Mouse (Mus musculus) brain, embryonic 14.5 days (tissue): Measurements from ENCODE around the gene Zfp385b. TPM values are rescaled to one million over a fixed set of nuclear protein-coding genes. Genes with fewer than 3 reads are reported as not detected.

Experiments
- DNase-seq: peaks from one replicate; pipeline ENCODE4 v3.0.0-alpha.2; 2011; ENCODE audit warnings: low read depth
- CTCF ChIP-seq: fragments of 200-500 bp; IDR thresholded peaks from 2 replicates; pipeline ENCODE4 v1.5.1; 2012; ENCODE audit warnings: inconsistent platforms, mild to moderate bottlenecking, moderate library complexity, borderline replicate concordance; ENCODE audit not compliant: insufficient read depth, insufficient read length; ENCODE audit errors: extremely low read depth
- POLR2A ChIP-seq: fragments of 200-500 bp; IDR thresholded peaks from 2 replicates; pipeline ENCODE4 v1.6.1; 2012; ENCODE audit warnings: mild to moderate bottlenecking, inconsistent platforms, borderline replicate concordance; ENCODE audit not compliant: poor library complexity, insufficient read depth, insufficient read length, severe bottlenecking; ENCODE audit errors: extremely low read depth
- polyA plus RNA-seq: library from polyadenylated mRNA; depleted of rRNA; stranded (reverse); fragments of >200 nt; gene quantifications from 2 replicates; pipeline ENCODE4 v1.2.3, GENCODE M21; 2012

Gene Zfp385b
- polyA plus RNA-seq, 1 experiment = 13.8 TPM

GRCm38 (mm10) chr2:77502458-77502857 lies 317.0 kb downstream of the Zfp385b start:
- DNase-seq = peak; percentile 51
- TF ChIP-seq CTCF (no peak), POLR2A (no peak)

GRCm38 (mm10) chr2:77500480-77500879 lies 319.0 kb downstream of the Zfp385b start:
- TF ChIP-seq CTCF (no peak), POLR2A (no peak)
- DNase-seq = no peak

DNA sequence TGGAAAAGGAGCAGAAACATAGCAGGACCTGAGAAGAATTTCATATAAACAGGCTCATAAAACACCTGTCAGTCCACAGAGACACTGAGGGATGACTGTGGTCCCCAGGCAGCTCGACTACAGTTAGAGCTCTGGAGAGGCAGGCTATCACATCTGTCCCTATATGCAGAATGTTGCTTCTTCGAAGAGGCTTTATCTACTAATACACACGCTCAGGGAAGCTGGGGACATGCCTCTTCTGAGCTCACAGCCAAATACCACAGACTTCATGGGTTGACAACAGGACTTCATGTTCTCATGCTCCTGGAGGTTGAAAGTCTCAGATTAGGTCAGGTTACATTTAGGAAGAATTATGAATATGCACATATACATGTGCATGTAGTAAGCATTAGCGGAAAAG lies 321.1 kb downstream of the Zfp385b start:
- no peak for DNase-seq
- no peak for TF ChIP-seq CTCF
- TF ChIP-seq POLR2A = no peak

DNA sequence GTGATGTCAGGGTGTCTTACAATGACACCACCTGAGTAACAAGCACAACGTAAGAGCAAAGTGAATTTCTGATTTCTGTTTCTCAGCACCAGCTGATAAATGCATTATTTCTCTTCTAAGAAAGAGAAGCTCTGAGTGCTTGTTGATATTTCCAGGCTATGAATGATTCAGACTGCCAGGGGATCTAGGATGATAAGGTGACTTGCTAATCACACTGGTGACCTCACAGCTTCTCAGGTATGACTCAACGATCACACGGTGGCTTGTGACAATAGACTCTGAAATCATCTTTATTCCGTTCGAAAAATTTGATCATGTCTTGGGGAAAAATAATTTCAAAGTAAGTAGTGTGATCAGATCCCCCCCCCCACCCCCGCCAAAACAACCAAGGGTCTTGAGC lies 321.5 kb downstream of the Zfp385b start:
- DNase-seq = no peak
- TF ChIP-seq CTCF = no peak
- TF ChIP-seq POLR2A = no peak

DNA sequence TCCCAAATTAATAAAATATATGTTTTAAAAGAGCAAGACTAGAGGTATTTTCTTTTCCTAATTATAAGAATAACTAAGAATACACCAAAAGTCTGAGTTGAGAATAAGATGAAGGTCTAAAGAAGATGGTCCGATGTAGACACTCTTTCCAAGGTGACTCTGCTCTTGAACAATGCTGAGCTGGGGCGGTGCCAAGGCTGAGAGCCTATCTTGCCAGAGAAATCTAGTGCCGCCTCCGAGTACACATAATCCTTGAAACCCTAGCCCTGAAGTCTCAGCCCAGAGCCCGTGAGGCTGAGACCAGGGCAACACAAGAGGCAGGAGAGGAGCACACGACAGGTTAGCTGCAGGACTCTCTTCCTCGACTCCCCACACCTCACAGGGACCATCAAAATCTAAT lies 323.4 kb downstream of the Zfp385b start:
- TF ChIP-seq POLR2A = no peak
- no peak for TF ChIP-seq CTCF
- no peak for DNase-seq

DNA sequence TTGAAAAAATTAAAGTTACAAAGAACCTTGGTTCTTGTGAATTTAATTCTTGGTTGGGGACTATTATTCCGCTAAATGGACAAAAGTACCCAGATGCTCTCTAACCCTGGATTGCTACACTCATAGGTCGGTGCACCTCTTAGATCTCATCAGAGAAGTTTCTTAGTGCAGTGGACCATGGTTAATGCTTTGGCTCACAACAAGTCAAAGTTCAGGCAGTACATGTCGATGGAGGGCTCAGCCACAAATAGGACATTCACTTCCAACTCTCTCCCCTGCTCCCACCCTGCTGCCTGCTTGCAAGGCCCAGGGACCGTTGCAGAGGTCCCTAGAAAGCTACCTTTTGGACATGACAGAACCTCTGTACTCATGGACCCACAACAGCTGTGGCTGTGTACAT lies 324.1 kb downstream of the Zfp385b start:
- TF ChIP-seq POLR2A = no peak
- TF ChIP-seq CTCF = no peak
- no peak for DNase-seq

- TF ChIP-seq CTCF (no peak), POLR2A (no peak)
Measured at GRCm38 (mm10) chr2:77493695-77494094, 325.7 kb downstream of the Zfp385b start.

DNA sequence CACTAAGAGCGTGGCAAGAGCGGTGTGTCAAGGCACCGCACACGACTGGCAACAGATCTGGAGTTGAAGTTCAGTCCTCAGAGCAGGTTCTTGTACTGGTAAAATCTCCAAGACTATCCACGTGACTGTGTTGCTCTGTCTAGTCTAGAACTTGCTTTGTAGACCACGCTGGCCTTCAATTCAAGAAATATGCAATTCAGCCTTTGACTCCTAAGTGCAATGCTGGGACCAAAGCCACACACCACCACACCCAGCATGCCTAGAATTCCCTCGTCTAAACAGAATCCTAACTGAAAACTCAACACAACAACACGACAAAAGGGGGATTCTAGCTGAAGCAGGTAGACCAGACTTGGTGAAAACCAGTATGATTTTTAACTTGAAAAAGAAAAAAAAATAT lies 332.3 kb downstream of the Zfp385b start:
- DNase-seq = no peak
- TF ChIP-seq POLR2A = no peak
- TF ChIP-seq CTCF = no peak

More at GRCm38 (mm10) chr2:77493695-77494094, 325.7 kb downstream of the Zfp385b start:
- no peak for DNase-seq

- DNase-seq = no peak
- TF ChIP-seq POLR2A (no peak), CTCF (no peak)
Measured at GRCm38 (mm10) chr2:77481274-77481673, 338.2 kb downstream of the Zfp385b start.

GRCm38 (mm10) chr2:77477536-77477935 lies 341.9 kb downstream of the Zfp385b start:
- DNase-seq = no peak

DNA sequence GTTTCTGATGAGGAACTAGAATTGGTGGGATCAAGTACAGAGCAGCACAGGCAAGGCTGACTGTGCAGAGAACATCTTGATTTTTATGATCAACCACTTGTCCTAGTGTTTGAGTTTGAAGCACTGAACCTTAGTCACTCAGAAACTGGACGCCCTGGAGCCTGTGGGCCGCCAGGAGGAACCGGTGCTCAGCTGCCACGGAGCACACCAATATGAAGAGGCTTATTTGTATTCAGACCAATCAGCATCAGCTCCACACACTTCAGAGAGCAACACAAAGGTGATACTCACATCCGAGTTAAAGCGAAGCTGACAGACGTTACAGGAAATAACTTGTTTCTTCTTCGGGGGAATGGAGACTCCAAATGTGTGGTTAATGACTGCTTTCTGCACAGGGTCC lies 343.0 kb downstream of the Zfp385b start:
- no peak for DNase-seq
- no peak for TF ChIP-seq POLR2A
- no peak for TF ChIP-seq CTCF

More at GRCm38 (mm10) chr2:77477536-77477935, 341.9 kb downstream of the Zfp385b start:
- no peak for TF ChIP-seq POLR2A
- TF ChIP-seq CTCF = no peak

DNA sequence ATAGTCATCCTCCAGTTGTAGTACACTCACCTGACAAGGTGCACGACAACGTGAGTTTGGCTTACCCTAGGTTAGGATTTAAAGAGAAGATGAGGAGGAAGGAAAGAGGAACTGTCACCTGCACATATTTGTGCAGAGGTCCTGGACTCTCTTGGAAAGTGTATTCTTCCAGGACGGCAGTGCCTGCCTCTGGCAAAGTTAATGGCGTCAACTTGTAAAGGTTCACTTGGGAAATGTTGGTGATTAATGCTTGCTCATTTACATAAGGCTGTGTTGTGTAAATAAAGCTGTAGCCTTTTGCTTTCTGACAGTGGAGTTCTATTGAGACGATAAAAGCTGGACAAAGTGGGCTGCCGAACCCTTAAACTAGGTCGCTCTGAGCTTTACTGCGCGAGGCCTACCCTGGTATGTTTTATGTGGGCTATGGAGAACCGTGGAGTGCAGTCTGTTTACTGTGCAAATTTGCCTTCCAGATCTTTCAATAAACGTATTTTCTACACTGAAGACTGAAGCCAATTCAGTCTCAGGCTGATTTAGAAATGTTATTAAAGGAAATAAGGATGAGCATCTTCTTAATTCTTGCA lies 347.1 kb downstream of the Zfp385b start:
- TF ChIP-seq CTCF = no peak
- no peak for TF ChIP-seq POLR2A
- DNase-seq = no peak
